Comparison of ENCODE assay signal across 20 mouse cellular contexts in the genomic region with DNA sequence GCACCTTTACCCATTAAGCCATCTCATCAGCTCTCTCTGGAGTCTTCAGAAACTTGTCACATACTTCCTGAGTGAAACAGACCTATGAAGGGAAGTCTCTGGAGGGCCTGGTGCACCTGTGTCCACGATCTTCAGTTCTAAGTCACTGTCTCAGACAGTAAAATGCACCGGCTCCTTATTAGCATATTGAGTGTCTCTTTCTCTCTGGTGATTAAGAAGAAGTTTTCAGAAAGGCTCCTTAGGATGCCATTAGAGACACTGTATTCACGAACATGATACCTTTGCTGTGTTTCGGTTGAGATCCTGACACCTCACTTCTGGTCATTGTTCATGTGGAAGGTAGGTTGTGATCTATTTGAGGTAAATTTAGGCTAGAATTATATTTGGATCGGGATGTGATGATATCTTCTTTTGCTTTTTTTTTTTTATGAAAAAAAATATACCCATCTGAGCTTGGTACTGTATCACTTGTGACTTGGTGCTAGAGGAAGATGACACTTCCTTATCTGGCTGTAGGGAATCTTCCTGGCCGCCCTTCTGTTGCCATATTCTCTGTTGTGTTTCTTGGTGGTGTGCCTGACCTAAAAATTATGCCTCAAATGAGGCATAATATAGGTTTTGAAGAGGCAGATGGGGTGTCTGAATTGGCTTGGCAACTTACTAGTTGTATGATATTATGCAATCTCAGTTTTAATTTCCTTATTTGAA.
"Had no signal": no experiment of that assay in that cellular context is flagged by ENCODE, and none has a peak within 500 bp of the region (broad histone marks: within the 10 kb centered on the region; RNA-seq: fewer than 3 reads in every experiment).

No protein-coding gene starts in this region.

- DNase-seq: kidney, postnatal 14 days; kidney, postnatal 4 days; left cerebral cortex, postnatal 4 days; liver, postnatal 0 days; lung, embryonic 14.5 days; lung, postnatal 10 days; lung, postnatal 36 days; retina, postnatal 1 day; right cerebral cortex, postnatal 25 days; thymus, adult 18-20 months; thymus, postnatal 4 days had no signal

- H3K4me1 ChIP-seq: kidney, embryonic 15.5 days; limb, embryonic 12.5 days; limb, embryonic 15.5 days; midbrain, embryonic 10.5 days; midbrain, embryonic 13.5 days; neural tube, embryonic 13.5 days had no signal

- H3K36me3 ChIP-seq: kidney, embryonic 15.5 days; limb, embryonic 12.5 days; limb, embryonic 15.5 days; midbrain, embryonic 10.5 days; midbrain, embryonic 13.5 days; neural tube, embryonic 13.5 days had no signal

- H3K4me3 ChIP-seq: kidney, embryonic 15.5 days; limb, embryonic 12.5 days; limb, embryonic 15.5 days; megakaryocyte, embryonic 14.5 days; midbrain, embryonic 10.5 days; midbrain, embryonic 13.5 days; myocyte; neural tube, embryonic 13.5 days had no signal

- H3K27me3 ChIP-seq: kidney, embryonic 15.5 days; limb, embryonic 12.5 days; limb, embryonic 15.5 days; midbrain, embryonic 13.5 days; neural tube, embryonic 13.5 days had no signal

- H3K27ac ChIP-seq: kidney, embryonic 15.5 days; limb, embryonic 12.5 days; limb, embryonic 15.5 days; liver, embryonic 14.5 days; midbrain, embryonic 10.5 days; midbrain, embryonic 13.5 days; neural tube, embryonic 13.5 days had no signal
